Mouse (Mus musculus) inflammation-experienced regulatory T-cells (primary cell): Measurements from ENCODE around the gene R3hdm4. TPM values are rescaled to one million over a fixed set of nuclear protein-coding genes. Genes with fewer than 3 reads are reported as not detected.

Experiments
- polyA plus RNA-seq, 2 experiments: library from polyadenylated mRNA; unstranded; fragments of 100-300 nt; shearing (Covaris generic); gene quantifications; one replicate each; pipeline ENCODE4 v1.2.1; 2017

R3hdm4 gene
- polyA plus RNA-seq = 100 to 1,000 TPM; 160 to 181 TPM

DNA sequence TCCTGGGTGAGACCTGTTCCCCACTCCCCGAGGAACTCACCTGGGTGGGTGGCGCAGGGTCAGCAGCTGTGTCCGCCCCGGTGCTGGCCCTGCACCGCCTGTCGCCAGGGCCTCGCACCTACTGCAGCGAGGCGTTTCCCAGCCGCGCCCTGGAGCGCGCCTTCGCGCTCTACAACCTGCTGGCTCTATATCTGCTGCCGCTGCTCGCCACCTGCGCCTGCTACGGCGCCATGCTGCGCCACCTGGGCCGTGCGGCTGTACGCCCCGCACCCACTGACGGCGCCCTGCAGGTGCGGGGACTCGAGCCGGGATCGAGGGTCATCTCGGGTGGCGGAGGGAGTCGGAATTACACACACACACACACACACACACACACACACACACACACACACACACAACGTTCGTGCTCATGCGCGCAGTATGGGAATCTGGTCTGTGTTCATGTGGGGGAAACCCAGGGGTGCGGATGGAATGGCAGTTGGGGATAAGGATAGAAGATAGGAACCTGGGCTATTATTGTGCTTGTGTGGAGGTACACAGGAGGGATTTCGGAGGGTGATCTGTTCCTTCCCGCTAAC lies at the start of gene R3hdm4:
Gene R3hdm4, minus strand, starts transcription at position 251 of the 578 bp plus-strand sequence.

DNA sequence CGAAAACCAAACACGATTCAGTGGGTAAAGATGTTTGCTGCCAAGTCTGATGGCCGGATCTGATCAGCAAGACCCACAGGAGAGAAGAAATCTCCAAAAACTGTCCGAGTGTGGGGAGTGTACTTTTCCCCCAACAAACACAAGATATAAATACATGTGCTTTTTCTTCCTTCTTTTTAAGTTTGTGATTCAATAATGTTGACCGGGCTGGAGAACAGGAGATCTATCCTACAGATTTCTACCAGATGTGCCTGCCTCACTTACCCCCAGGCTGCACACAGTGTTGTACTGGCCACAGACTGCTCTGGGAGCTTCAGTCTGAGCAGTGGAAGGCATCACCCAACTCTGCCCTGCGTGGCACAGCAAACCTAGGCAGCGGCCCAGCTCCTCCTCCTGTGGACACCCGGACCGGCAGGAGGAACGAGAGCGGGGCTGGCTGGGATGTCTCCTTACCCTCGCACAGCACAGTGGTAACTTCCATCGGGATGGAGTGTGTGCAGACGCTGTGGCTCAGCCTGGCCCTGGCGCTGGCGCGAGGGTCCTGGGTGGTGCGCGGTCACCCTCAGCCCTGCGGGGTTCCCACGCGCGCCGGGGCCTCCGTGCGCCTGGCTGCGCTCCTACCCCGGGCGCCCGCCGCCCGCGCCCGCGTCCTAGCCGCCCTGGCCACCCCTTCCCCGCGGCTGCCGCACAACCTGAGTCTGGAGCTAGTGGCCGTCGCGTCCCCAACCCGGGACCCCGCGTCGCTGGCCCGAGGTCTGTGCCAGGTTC lies 49.6 kb upstream of the R3hdm4 start, which contains the start of gene Grin3b:
Gene Grin3b, plus strand, starts transcription at position 301 of the 768 bp plus-strand sequence.

GRCm38 (mm10) chr10:79959847-79960601 lies 39.0 kb upstream of the R3hdm4 start, which contains the start of gene Wdr18:
Gene Wdr18, plus strand, starts transcription at chr10:79960152.

GRCm38 (mm10) chr10:79926491-79927323 lies 5.7 kb upstream of the R3hdm4 start, which contains the start of gene Arid3a:
Gene Arid3a, plus strand, starts transcription at chr10:79927043.

DNA sequence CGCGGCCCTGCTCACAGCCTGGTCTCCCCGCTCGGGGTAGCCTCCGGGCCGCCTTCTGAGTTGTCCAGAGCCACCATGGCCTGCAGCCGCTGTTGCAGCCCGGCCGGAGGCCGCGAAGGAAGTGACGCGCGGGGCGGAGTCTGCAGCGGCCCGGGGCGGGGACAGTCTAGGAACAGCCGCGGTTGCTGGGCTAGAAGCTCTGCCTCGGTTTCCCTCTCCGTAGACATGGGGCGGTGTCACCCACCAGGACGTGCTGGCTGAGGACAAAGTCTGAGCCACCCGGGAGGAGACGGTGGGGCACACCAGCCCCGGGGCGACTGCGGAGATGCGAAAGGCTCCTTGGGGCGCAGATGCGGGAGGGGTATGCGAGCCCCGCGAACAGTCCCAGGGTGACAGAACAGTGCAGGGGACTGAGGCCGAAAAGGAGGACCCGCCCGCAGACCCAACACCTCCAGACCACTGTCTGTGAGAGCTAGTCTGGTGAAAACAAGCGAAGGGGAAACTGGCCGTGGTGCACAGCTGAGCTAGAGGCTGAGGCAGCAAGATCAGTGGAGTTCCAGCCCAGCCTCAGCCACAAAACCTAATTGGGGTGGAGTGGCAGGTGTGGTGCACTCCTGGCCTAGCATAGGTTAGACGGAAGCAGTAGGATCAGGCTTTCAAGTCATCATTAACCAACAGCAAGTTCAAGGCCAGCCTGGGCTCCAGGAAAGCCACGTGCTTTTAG lies 4.0 kb downstream of the R3hdm4 start, which contains the start of gene Kiss1r:
Gene Kiss1r, plus strand, starts transcription at position 164 of the 724 bp plus-strand sequence.

GRCm38 (mm10) chr10:79910556-79910955 lies 10.5 kb downstream of the R3hdm4 start, which contains the start of gene Gm26602:
Gene Gm26602, plus strand, starts transcription at chr10:79910856.

GRCm38 (mm10) chr10:79908167-79909091 lies 12.6 kb downstream of the R3hdm4 start, which contains the start of gene Med16:
Gene Med16, minus strand, starts transcription at chr10:79908923.

GRCm38 (mm10) chr10:79890670-79891069 lies 30.3 kb downstream of the R3hdm4 start, which contains the start of gene Cfd:
Gene Cfd, plus strand, starts transcription at chr10:79890853.

DNA sequence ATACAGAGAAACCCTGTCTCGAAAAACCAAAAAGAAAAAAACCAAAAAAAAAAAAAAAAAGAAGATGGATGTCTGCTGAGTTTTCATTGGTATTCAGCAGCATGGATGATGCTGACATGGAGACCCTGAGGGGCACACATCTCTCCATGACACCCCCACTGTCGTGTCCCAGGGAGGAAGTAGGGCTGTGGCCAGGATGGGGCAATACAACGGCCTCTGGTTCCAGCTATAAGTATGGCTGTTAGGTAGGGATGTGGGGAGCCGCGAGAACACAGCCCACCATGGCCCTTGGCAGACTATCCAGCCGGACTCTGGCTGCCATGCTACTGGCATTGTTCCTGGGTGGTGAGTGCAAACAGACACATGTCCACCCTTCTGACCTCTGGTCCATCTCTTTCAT lies 35.0 kb downstream of the R3hdm4 start, which contains the start of gene Elane:
Gene Elane, plus strand, starts transcription at position 194 of the 400 bp plus-strand sequence.

GRCm38 (mm10) chr10:79874290-79874862 lies 46.6 kb downstream of the R3hdm4 start, which contains the start of the genes Prtn3 and Plppr3:
Gene Prtn3, plus strand, starts transcription at chr10:79874476.
Gene Plppr3, minus strand, starts transcription at chr10:79874634.

Other genes with a start within 250 kb of the R3hdm4 start
- 10 to 100 TPM; 87.7 to 88.0 TPM for gene Cdc34, start 239.0 kb downstream of the R3hdm4 start, polyA plus RNA-seq
- 1 to 10 TPM; 1.1 to 3.0 TPM for gene Gzmm, start 232.2 kb downstream of the R3hdm4 start, polyA plus RNA-seq
- gene Bsg, start 216.7 kb downstream of the R3hdm4 start, polyA plus RNA-seq = 100 to 1,000 TPM; 235 to 253 TPM
- gene Hcn2, start 204.6 kb downstream of the R3hdm4 start, polyA plus RNA-seq = under 1 TPM in 1 of 2 experiments, not detected in 1; 0.13 TPM
- 10 to 100 TPM; 41.3 to 47.1 TPM for gene Polrmt, start 174.6 kb downstream of the R3hdm4 start, polyA plus RNA-seq
- gene Fgf22, start 166.1 kb downstream of the R3hdm4 start, polyA plus RNA-seq = under 1 TPM; 0.12 to 0.55 TPM
- gene Rnf126, start 154.3 kb downstream of the R3hdm4 start, polyA plus RNA-seq = 10 to 100 TPM; 47.4 to 52.3 TPM
- gene Fstl3, start 143.9 kb downstream of the R3hdm4 start, polyA plus RNA-seq = under 1 TPM; 0.13 to 0.51 TPM
- gene Prss57, start 130.2 kb downstream of the R3hdm4 start, polyA plus RNA-seq = not detected
- gene Palm, start 127.6 kb downstream of the R3hdm4 start, polyA plus RNA-seq = 1 to 10 TPM in 1 of 2 experiments, under 1 TPM in 1; 0.76 to 4.9 TPM
- gene Misp, start 100.2 kb downstream of the R3hdm4 start, polyA plus RNA-seq = 1 to 10 TPM in 1 of 2 experiments, not detected in 1; 2.1 TPM
- gene Ptbp1, start 66.8 kb downstream of the R3hdm4 start, polyA plus RNA-seq = 100 to 1,000 TPM; 239 to 286 TPM
- under 1 TPM in 1 of 2 experiments, not detected in 1; 0.34 TPM for gene Prtn3, start 46.7 kb downstream of the R3hdm4 start, polyA plus RNA-seq
- gene Plppr3, start 46.6 kb downstream of the R3hdm4 start, polyA plus RNA-seq = 1 to 10 TPM; 2.7 to 4.4 TPM
- gene Elane, start 35.0 kb downstream of the R3hdm4 start, polyA plus RNA-seq = not detected
- gene Cfd, start 30.4 kb downstream of the R3hdm4 start, polyA plus RNA-seq = not detected
- gene Med16, start 12.3 kb downstream of the R3hdm4 start, polyA plus RNA-seq = 10 to 100 TPM; 30.5 to 30.7 TPM
- 10 to 100 TPM; 10.9 to 15.4 TPM for gene Gm26602, start 10.4 kb downstream of the R3hdm4 start, polyA plus RNA-seq
- under 1 TPM; 0.09 to 0.57 TPM for gene Kiss1r, start 4.2 kb downstream of the R3hdm4 start, polyA plus RNA-seq
- gene Arid3a, start 5.8 kb upstream of the R3hdm4 start, polyA plus RNA-seq = 1 to 10 TPM; 6.9 to 8.9 TPM
- gene Wdr18, start 38.9 kb upstream of the R3hdm4 start, polyA plus RNA-seq = 10 to 100 TPM; 63.3 to 64.9 TPM
- gene Grin3b, start 49.5 kb upstream of the R3hdm4 start, polyA plus RNA-seq = under 1 TPM; 0.10 to 0.83 TPM
- 10 to 100 TPM; 22.6 to 30.0 TPM for gene Tmem259, start 63.1 kb upstream of the R3hdm4 start, polyA plus RNA-seq
- 100 to 1,000 TPM; 843 to 967 TPM for gene Cnn2, start 67.4 kb upstream of the R3hdm4 start, polyA plus RNA-seq
- gene Abca7, start 75.3 kb upstream of the R3hdm4 start, polyA plus RNA-seq = 10 to 100 TPM; 49.6 to 55.9 TPM
- gene Arhgap45, start 95.4 kb upstream of the R3hdm4 start, polyA plus RNA-seq = 100 to 1,000 TPM; 728 to 884 TPM
- gene Polr2e, start 118.6 kb upstream of the R3hdm4 start, polyA plus RNA-seq = 100 to 1,000 TPM; 196 TPM
- gene Gpx4, start 126.0 kb upstream of the R3hdm4 start, polyA plus RNA-seq = 100 to 1,000 TPM; 386 to 437 TPM
- 10 to 100 TPM; 60.6 to 60.7 TPM for gene Sbno2, start 184.4 kb upstream of the R3hdm4 start, polyA plus RNA-seq
- 10 to 100 TPM; 27.4 to 49.1 TPM for gene Stk11, start 194.6 kb upstream of the R3hdm4 start, polyA plus RNA-seq
- gene Atp5d, start 217.4 kb upstream of the R3hdm4 start, polyA plus RNA-seq = 100 to 1,000 TPM; 349 to 389 TPM
- 1 to 10 TPM; 2.3 to 2.4 TPM for gene Cbarp, start 219.6 kb upstream of the R3hdm4 start, polyA plus RNA-seq
- 1 to 10 TPM; 5.0 to 9.6 TPM for gene Midn, start 227.1 kb upstream of the R3hdm4 start, polyA plus RNA-seq
- gene Cirbp, start 244.8 kb upstream of the R3hdm4 start, polyA plus RNA-seq = 100 to 1,000 TPM; 177 to 200 TPM